Mouse (Mus musculus): Measurements from ENCODE around the gene Atxn10.

The Atxn10 gene

DNA sequence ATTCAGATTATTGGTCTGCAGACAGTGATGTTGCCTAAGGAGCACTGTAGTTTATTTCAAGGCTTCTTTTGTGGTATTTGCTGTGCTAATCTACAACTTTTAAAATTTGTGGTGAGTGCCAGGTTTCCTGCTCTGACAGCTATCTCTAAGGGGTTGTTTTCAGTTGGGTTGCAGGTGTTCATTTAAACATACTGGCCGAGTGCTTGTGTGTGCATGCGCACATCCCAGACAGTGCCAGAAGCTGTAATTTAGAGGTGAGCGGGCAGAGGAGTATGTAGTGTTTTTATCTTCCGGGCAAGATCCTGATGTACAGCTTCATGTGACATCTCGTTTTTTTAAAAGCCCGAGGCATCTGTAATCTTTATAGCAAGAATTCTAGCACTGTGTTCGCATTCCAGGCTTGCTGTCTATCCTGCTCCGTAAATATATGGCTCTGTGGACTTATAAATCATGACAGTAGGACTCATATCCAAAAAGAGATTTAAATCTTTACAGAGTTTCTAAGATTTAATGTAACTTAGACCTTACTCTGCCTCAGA, 73.3 kb downstream of the Atxn10 start:
- TF ChIP-seq GATA4 (IDR thresholded peaks at IDR 0.05; ENCODE audit: insufficient replicate concordance, low read length), result no peak

- no peak for TF ChIP-seq GATA4 (IDR thresholded peaks at IDR 0.05; ENCODE audit: insufficient replicate concordance, low read length)
Measured at GRCm38 (mm10) chr15:85409836-85410235, 73.8 kb downstream of the Atxn10 start.

DNA sequence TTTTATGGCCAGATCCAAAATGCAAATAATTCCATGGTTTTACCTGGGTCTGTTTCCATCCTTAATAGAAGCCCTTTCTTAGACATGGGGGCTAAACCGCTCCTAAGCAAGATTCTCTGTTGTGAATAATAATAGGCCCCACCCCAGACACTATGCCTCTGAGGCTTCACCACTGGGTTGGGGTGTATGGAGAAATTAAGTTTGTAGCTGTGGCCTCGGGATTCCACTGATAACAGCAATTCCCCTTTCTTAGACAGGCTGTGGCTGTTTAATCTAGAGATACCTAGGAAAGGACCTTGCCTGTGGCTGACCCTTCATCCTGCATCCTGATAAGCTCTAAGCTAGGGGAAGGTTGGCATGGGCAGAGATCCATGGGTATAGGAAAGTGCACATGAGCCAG, 78.6 kb downstream of the Atxn10 start:
- no peak for TF ChIP-seq GATA4 (IDR thresholded peaks at IDR 0.05; ENCODE audit: insufficient replicate concordance, low read length)

- TF ChIP-seq GATA4 (IDR thresholded peaks at IDR 0.05; ENCODE audit: insufficient replicate concordance, low read length), result no peak
Measured at GRCm38 (mm10) chr15:85420686-85421085, 84.6 kb downstream of the Atxn10 start.

DNA sequence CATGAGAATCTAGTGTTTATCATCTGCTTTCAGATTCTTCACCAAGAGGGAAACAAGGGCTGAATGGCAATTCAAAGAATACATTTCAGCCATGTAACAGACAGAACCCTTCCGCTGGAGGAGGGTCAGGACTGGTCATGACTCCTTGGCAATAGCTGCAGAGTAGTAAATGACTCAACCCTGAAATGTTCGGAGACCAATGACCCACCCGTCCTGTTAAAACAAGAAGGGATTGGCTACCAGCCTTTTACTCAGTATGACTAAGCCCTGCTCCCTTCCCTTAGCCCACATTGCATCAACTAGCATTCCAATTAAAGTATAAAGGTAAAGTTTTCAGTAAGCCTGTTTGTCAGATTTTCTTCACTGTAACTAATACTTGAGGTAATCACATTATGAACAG, 88.2 kb downstream of the Atxn10 start:
- no peak for TF ChIP-seq GATA4 (IDR thresholded peaks at IDR 0.05; ENCODE audit: insufficient replicate concordance, low read length)

DNA sequence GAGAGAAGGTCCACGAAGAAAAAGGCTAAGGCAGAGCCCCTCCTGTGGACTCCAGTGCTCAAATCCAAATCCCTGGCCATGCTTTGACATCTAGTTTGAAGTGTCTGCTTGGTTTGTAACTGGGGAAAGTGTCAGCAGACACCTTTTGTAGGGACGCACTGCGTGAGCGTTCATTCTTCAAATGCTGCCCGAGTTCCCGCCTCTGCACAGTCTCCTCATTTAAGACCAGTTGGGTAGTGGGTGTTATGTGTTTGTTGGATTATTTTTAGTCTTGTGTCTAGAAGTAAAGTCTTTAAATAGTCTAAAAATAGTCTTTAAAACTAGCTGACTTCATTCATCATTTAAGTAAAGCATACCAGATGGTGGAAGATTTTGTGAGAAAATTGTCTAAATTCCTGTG, 92.1 kb downstream of the Atxn10 start:
- no peak for TF ChIP-seq GATA4 (IDR thresholded peaks at IDR 0.05; ENCODE audit: insufficient replicate concordance, low read length)

- TF ChIP-seq GATA4 (IDR thresholded peaks at IDR 0.05; ENCODE audit: insufficient replicate concordance, low read length), result no peak
Measured at GRCm38 (mm10) chr15:85442568-85442967, 106.5 kb downstream of the Atxn10 start.

- TF ChIP-seq GATA4 (IDR thresholded peaks at IDR 0.05; ENCODE audit: insufficient replicate concordance, low read length), result no peak
Measured at GRCm38 (mm10) chr15:85446652-85447051, 110.6 kb downstream of the Atxn10 start.

GRCm38 (mm10) chr15:85456891-85457290, 120.8 kb downstream of the Atxn10 start:
- TF ChIP-seq GATA4 (IDR thresholded peaks at IDR 0.05; ENCODE audit: insufficient replicate concordance, low read length), result no peak

GRCm38 (mm10) chr15:85457838-85458237, 121.8 kb downstream of the Atxn10 start:
- no peak for TF ChIP-seq GATA4 (IDR thresholded peaks at IDR 0.05; ENCODE audit: insufficient replicate concordance, low read length)

DNA sequence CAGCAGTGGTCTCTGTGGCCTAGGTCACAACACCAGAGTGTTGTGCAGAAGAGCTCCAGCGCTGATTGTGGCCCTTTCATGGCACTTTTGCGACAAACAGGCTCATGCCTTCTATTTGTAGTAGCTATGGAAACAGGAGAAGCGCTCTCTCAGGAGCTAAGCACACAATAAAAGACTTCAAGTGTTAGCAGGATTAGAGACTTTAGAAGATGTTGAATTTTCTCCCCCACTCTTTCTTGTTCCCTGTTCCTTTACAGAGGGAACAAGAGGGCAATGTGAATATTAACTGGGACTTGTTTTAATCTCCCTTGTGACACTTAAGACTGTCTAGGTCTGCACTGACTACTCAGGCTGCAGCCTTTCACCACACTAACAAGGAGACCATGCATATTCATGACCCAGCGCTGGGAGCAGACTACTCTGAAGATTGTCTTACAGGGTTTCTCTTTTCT, 122.6 kb downstream of the Atxn10 start:
- TF ChIP-seq GATA4 (IDR thresholded peaks at IDR 0.05; ENCODE audit: insufficient replicate concordance, low read length), result no peak

DNA sequence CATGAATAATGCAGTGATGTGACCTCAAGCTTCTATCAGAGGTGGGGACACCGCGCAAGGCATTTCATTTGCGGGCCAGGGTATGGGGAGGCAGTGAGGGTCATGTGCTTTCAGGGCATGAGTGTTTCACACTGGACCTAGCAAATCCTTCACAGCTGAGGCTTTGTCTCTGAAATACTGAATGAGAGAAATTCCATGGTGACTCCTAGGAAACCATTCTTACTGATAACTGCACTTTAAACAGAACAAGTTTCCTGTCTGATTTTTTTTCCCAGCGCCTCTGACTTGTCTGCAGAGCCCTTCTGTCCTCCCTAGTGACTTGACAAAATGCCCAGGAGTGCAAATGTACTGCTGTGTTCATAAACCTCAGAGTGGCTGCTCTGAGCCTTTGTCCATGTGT, 125.5 kb downstream of the Atxn10 start:
- TF ChIP-seq GATA4 (IDR thresholded peaks at IDR 0.05; ENCODE audit: insufficient replicate concordance, low read length), result no peak

- no peak for TF ChIP-seq GATA4 (IDR thresholded peaks at IDR 0.05; ENCODE audit: insufficient replicate concordance, low read length)
Measured at GRCm38 (mm10) chr15:85462138-85462537, 126.1 kb downstream of the Atxn10 start.

- no peak for TF ChIP-seq GATA4 (IDR thresholded peaks at IDR 0.05; ENCODE audit: insufficient replicate concordance, low read length)
Measured at GRCm38 (mm10) chr15:85463027-85463790, 127.2 kb downstream of the Atxn10 start.

- TF ChIP-seq GATA4 (IDR thresholded peaks at IDR 0.05; ENCODE audit: insufficient replicate concordance, low read length), result no peak
Measured at GRCm38 (mm10) chr15:85464190-85464589, 128.1 kb downstream of the Atxn10 start.

DNA sequence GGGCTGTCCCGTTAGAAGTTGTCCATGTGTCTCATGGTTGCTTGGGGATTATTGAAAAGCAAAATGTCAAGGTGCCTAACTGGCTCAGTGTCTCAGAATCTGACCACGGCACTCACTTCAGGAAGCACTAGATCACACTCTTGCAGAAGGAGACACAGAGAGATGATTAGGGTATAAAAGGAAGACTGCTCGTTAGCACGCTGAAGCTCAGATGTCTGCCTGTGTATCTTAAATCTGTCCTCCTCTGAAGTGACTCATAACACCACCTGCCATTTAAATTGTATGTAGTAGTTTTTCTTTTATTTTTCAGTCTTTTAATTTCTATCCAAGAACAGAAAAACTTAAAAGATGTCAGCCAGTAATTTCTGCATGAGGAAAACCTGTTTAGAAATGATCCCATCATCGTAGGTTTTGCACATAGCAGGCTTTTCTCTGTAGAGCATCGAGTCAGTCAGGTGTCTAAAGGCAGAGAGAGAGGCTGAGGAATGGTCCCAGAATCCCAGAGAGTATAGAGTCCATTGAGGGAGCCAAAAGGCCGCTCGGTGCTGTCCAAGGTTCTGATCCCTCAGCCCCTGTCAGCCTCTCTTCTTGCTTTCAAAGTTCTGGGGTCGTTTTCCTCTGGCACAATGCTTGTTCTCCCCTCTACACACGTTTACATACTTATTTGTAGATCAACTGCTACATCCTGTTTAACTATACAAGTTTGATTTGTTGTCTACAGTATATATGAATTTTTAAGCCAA, 128.9 kb downstream of the Atxn10 start:
- TF ChIP-seq GATA4 (IDR thresholded peaks at IDR 0.05; ENCODE audit: insufficient replicate concordance, low read length), result no peak

Measured in liver, adult (tissue).